Mouse (Mus musculus): ENCODE measurements around the gene Pet100. TPM values are rescaled to one million over a fixed set of nuclear protein-coding genes. Genes with fewer than 3 reads are reported as not detected.

Gene Pet100
- polyA plus RNA-seq, 1 experiment from 2014 or later = 86.6 TPM

GRCm38 (mm10) chr8:3646824-3647531 lies 25.6 kb downstream of the Pet100 start:
- Histone ChIP-seq H3K9ac (ENCODE audit: low read depth, low read length) (no peak overlapping the region), H3K36me3 (ENCODE audit: control insufficient read depth, insufficient read depth, low read length) (no peaks in the 10 kb centered on the region), H3K9me3 (ENCODE audit: control insufficient read depth, low read length) (no peaks in the 10 kb centered on the region), H3K27me3 (replicated peaks; ENCODE audit: control insufficient read depth, insufficient read depth, low read length) (no peaks in the 10 kb centered on the region), H3K4me2 (ENCODE audit: low read depth, low read length) (no peak overlapping the region), H3K4me3 (ENCODE audit: low read length) (no peak overlapping the region), H3K27ac (ENCODE audit: low read length) (no peak overlapping the region), H3K4me1 (ENCODE audit: control insufficient read depth, insufficient read depth, low read length) (no peaks in the 10 kb centered on the region)
- WGBS = 84% methylated on average over 6 of the region's 6 CpGs
- ATAC-seq = no peak

DNA sequence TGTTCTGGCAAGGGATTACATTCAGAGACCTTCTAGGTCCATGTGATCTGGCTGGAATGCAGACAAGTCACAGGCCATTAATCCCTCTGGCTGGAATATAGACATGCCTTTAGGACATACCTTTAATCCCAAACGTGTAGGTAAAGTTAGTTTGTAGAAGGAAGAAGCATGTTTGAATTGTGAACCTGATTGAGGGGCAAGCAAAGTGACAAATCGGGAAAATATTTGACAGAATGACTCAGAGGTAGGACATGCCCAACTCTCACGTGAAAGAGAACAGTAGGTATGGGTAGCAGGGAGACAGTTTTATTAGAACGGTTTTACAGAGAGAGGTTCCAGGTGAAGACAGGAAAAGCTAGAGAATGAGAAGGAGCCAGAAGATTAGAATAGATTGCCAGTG lies 26.2 kb downstream of the Pet100 start:
- Histone ChIP-seq H3K27ac (ENCODE audit: low read length) (no peak overlapping the region), H3K4me2 (ENCODE audit: low read depth, low read length) (no peak overlapping the region), H3K9ac (ENCODE audit: low read depth, low read length) (no peak overlapping the region), H3K36me3 (ENCODE audit: control insufficient read depth, insufficient read depth, low read length) (no peaks in the 10 kb centered on the region), H3K27me3 (replicated peaks; ENCODE audit: control insufficient read depth, insufficient read depth, low read length) (no peaks in the 10 kb centered on the region), H3K4me1 (ENCODE audit: control insufficient read depth, insufficient read depth, low read length) (no peaks in the 10 kb centered on the region), H3K9me3 (ENCODE audit: control insufficient read depth, low read length) (no peaks in the 10 kb centered on the region), H3K4me3 (ENCODE audit: low read length) (no peak overlapping the region)
- 71% methylated on average over 4 of the region's 4 CpGs for WGBS
- ATAC-seq = no peak

DNA sequence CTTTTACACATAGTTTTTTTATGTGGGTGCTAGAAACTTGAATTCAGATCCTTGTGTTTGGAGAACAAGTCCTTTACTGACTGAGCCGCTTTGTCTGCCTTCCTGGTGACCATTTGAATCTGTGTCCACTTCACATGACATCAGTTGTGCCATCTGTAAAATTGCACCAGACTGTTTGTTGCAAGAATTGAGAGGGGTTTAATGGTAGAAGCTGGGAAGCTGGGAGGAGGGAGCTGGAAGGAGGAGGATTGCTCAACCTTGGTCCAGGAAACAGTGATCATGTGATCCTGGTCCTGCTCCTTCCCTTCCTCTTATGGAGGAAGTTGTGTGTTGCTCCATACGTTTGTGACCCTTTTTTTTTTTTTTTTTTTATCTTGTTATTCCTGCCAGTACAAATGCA lies 26.9 kb downstream of the Pet100 start:
- H3K27me3 ChIP-seq (replicated peaks; ENCODE audit: control insufficient read depth, insufficient read depth, low read length) = no peaks in the 10 kb centered on the region
- no peak for ATAC-seq
- no peak overlapping the region for H3K4me3 ChIP-seq (ENCODE audit: low read length)
- no peaks in the 10 kb centered on the region for H3K9me3 ChIP-seq (ENCODE audit: control insufficient read depth, low read length)
- H3K4me1 ChIP-seq (ENCODE audit: control insufficient read depth, insufficient read depth, low read length) = no peaks in the 10 kb centered on the region
- H3K36me3 ChIP-seq (ENCODE audit: control insufficient read depth, insufficient read depth, low read length) = no peaks in the 10 kb centered on the region
- no peak overlapping the region for H3K4me2 ChIP-seq (ENCODE audit: low read depth, low read length)
- WGBS = 56% methylated on average over 2 of the region's 2 CpGs
- H3K27ac ChIP-seq (ENCODE audit: low read length) = no peak overlapping the region
- H3K9ac ChIP-seq (ENCODE audit: low read depth, low read length) = no peak overlapping the region

- 45% methylated on average over 1 of the region's 1 CpGs for WGBS
- H3K9me3 ChIP-seq (ENCODE audit: control insufficient read depth, low read length) = no peaks in the 10 kb centered on the region
- no peak for ATAC-seq
- H3K9ac ChIP-seq (ENCODE audit: low read depth, low read length) = no peak overlapping the region
- no peaks in the 10 kb centered on the region for H3K36me3 ChIP-seq (ENCODE audit: control insufficient read depth, insufficient read depth, low read length)
- H3K4me3 ChIP-seq (ENCODE audit: low read length) = no peak overlapping the region
- no peaks in the 10 kb centered on the region for H3K27me3 ChIP-seq (replicated peaks; ENCODE audit: control insufficient read depth, insufficient read depth, low read length)
- H3K27ac ChIP-seq (ENCODE audit: low read length) = no peak overlapping the region
- H3K4me1 ChIP-seq (ENCODE audit: control insufficient read depth, insufficient read depth, low read length) = no peaks in the 10 kb centered on the region
- no peak overlapping the region; the same call in 1 of the 2 replicates for H3K4me2 ChIP-seq (ENCODE audit: low read depth, low read length)
Observed at GRCm38 (mm10) chr8:3648990-3649389, 27.6 kb downstream of the Pet100 start.

- H3K4me3 ChIP-seq (ENCODE audit: low read length) = no peak overlapping the region
- H3K27me3 ChIP-seq (replicated peaks; ENCODE audit: control insufficient read depth, insufficient read depth, low read length) = no peaks in the 10 kb centered on the region
- no peaks in the 10 kb centered on the region for H3K36me3 ChIP-seq (ENCODE audit: control insufficient read depth, insufficient read depth, low read length)
- WGBS = 74% methylated on average over 3 of the region's 3 CpGs
- ATAC-seq = no peak
- H3K27ac ChIP-seq (ENCODE audit: low read length) = no peak overlapping the region
- no peaks in the 10 kb centered on the region for H3K4me1 ChIP-seq (ENCODE audit: control insufficient read depth, insufficient read depth, low read length)
- H3K4me2 ChIP-seq (ENCODE audit: low read depth, low read length) = no peak overlapping the region
- H3K9me3 ChIP-seq (ENCODE audit: control insufficient read depth, low read length) = no peaks in the 10 kb centered on the region
- H3K9ac ChIP-seq (ENCODE audit: low read depth, low read length) = no peak overlapping the region
Observed at GRCm38 (mm10) chr8:3652845-3653244, 31.5 kb downstream of the Pet100 start.

DNA sequence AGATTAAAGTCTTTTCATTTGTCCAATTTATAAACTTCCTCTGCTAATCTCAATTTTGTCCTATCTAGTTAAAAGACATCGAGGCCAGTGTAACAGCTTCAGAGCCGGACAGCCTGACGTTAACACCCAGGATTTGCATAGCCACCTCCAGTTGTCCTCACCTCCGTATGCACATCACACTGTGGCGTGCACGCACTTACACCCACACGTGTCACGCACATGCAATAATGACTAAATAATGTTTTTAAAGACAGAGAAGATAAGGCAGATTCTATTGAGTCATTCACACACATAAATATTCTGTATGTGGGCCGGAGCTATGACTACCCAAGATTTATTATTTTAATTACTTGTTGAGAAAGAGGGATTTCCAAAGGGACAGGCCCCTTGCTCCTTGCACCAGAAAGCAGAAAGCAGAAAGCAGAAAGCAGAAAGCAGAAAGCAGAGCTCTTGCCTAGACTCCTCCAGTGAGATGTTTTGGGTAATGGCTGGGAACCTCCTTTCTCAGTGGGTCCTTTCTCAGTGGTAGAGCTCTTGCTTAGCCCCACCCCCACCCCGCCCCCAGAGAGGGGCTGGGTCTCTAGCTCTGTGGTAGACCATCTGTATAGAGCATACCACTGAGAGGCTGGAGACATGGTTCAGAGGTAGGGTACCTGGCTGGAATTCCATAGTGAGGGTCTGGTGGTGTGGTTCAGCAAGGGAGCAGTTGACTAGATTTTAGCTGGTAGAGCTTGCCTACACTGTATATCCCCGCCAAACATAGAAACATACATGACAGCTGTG lies 33.6 kb downstream of the Pet100 start:
- no peak for ATAC-seq
- no peaks in the 10 kb centered on the region for H3K4me1 ChIP-seq (ENCODE audit: control insufficient read depth, insufficient read depth, low read length)
- H3K9me3 ChIP-seq (ENCODE audit: control insufficient read depth, low read length) = no peaks in the 10 kb centered on the region
- H3K4me2 ChIP-seq (ENCODE audit: low read depth, low read length) = no peak overlapping the region
- no peak overlapping the region for H3K9ac ChIP-seq (ENCODE audit: low read depth, low read length)
- H3K36me3 ChIP-seq (ENCODE audit: control insufficient read depth, insufficient read depth, low read length) = no peaks in the 10 kb centered on the region
- no peak overlapping the region for H3K4me3 ChIP-seq (ENCODE audit: low read length)
- 66% methylated on average over 11 of the region's 11 CpGs for WGBS
- no peaks in the 10 kb centered on the region for H3K27me3 ChIP-seq (replicated peaks; ENCODE audit: control insufficient read depth, insufficient read depth, low read length)
- no peak overlapping the region for H3K27ac ChIP-seq (ENCODE audit: low read length)

GRCm38 (mm10) chr8:3655526-3655925 lies 34.2 kb downstream of the Pet100 start, which contains the start of gene Retn:
Gene Retn (plus strand): TSS chr8:3655770.
- Histone ChIP-seq H3K9ac (ENCODE audit: low read depth, low read length) (no peak within 1 kb of the TSS), H3K9me3 (ENCODE audit: control insufficient read depth, low read length) (no peaks in the 10 kb centered on the region), H3K36me3 (ENCODE audit: control insufficient read depth, insufficient read depth, low read length) (no peaks in the 10 kb centered on the region), H3K4me2 (ENCODE audit: low read depth, low read length) (no peak within 1 kb of the TSS), H3K4me3 (ENCODE audit: low read length) (no peak within 1 kb of the TSS), H3K27ac (ENCODE audit: low read length) (no peak within 1 kb of the TSS), H3K27me3 (replicated peaks; ENCODE audit: control insufficient read depth, insufficient read depth, low read length) (no peaks in the 10 kb centered on the region), H3K4me1 (ENCODE audit: control insufficient read depth, insufficient read depth, low read length) (no peaks in the 10 kb centered on the region)
- ATAC-seq = no peak
- WGBS = 59% methylated on average over 3 of the region's 3 CpGs

- no peaks in the 10 kb centered on the region for H3K9me3 ChIP-seq (ENCODE audit: control insufficient read depth, low read length)
- 31% methylated on average over 7 of the region's 7 CpGs for WGBS
- H3K4me2 ChIP-seq (ENCODE audit: low read depth, low read length) = no peak overlapping the region
- no peak overlapping the region for H3K9ac ChIP-seq (ENCODE audit: low read depth, low read length)
- no peaks in the 10 kb centered on the region for H3K36me3 ChIP-seq (ENCODE audit: control insufficient read depth, insufficient read depth, low read length)
- no peak overlapping the region for H3K4me3 ChIP-seq (ENCODE audit: low read length)
- H3K27me3 ChIP-seq (replicated peaks; ENCODE audit: control insufficient read depth, insufficient read depth, low read length) = no peaks in the 10 kb centered on the region
- no peak overlapping the region for H3K27ac ChIP-seq (ENCODE audit: low read length)
- ATAC-seq = no peak
- H3K4me1 ChIP-seq (ENCODE audit: control insufficient read depth, insufficient read depth, low read length) = no peaks in the 10 kb centered on the region
Observed at GRCm38 (mm10) chr8:3656725-3657381, 35.5 kb downstream of the Pet100 start.

DNA sequence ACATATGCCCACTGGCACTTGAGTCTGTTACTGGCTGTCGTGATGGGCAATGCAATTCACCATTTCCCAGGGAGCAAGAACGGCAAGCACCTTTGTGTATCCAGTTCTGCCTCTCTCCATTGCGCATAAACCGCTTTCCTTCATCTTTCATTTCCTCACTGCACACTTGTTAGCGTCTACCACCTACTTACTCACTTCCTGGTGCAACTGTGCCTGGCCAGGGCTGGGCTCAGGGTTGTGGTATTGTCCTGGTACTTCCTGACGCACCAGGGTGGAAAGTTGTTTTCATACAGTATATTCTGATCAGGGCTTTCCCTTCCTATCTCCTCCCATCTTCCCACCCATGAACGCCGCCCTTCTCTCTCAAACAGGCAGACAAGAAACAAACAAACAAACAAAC lies 39.5 kb downstream of the Pet100 start:
- Histone ChIP-seq H3K4me2 (ENCODE audit: low read depth, low read length) (no peak overlapping the region), H3K27me3 (replicated peaks; ENCODE audit: control insufficient read depth, insufficient read depth, low read length) (no peaks in the 10 kb centered on the region), H3K27ac (ENCODE audit: low read length) (no peak overlapping the region), H3K9ac (ENCODE audit: low read depth, low read length) (no peak overlapping the region), H3K36me3 (ENCODE audit: control insufficient read depth, insufficient read depth, low read length) (no peaks in the 10 kb centered on the region), H3K9me3 (ENCODE audit: control insufficient read depth, low read length) (no peaks in the 10 kb centered on the region), H3K4me1 (ENCODE audit: control insufficient read depth, insufficient read depth, low read length) (no peaks in the 10 kb centered on the region), H3K4me3 (ENCODE audit: low read length) (no peak overlapping the region)
- no peak for ATAC-seq
- 75% methylated on average over 8 of the region's 8 CpGs for WGBS
